Mouse (Mus musculus): Measurements from ENCODE around the gene Gabbr2. TPM values are rescaled to one million over a fixed set of nuclear protein-coding genes. Genes with fewer than 3 reads are reported as not detected.

Gabbr2 gene
- 0.04 TPM in 1 of 2 replicates, not detected in the other for polyA plus RNA-seq (2015; fragmentation: Nextera tagmentation; extraction: Ambion mirVana)

GRCm38 (mm10) chr4:46991016-46991958, at the start of gene Gabbr2:
Gene Gabbr2, minus strand, starts transcription at chr4:46991873.
- Histone ChIP-seq H3K36me3 (no peaks in the 10 kb centered on the region), H3K9me3 (no peaks in the 10 kb centered on the region), H3K27me3 (peaks cover 69% of the 10 kb centered on the region), H3K4me2 (peak within 1 kb of the TSS; percentile 71), H3K27ac (no peak within 1 kb of the TSS), H3K4me1 (peaks cover 9% of the 10 kb centered on the region; the same call in 1 of the 2 replicates), H3K9ac (no peak within 1 kb of the TSS), H3K4me3 (peak within 1 kb of the TSS; percentile 41)
- peak; percentile 21; the same call in 1 of the 2 replicates for ATAC-seq (ENCODE audit: borderline replicate concordance, extremely low read depth, low FRiP score, low TSS enrichment)
- 1% methylated on average over 79 of the region's 134 CpGs for WGBS

GRCm38 (mm10) chr4:47039586-47039985, 47.9 kb upstream of the Gabbr2 start:
- no peak for ATAC-seq (ENCODE audit: borderline replicate concordance, extremely low read depth, low FRiP score, low TSS enrichment)
- Histone ChIP-seq H3K4me1 (no peaks in the 10 kb centered on the region), H3K27me3 (no peaks in the 10 kb centered on the region), H3K9ac (no peak overlapping the region), H3K27ac (no peak overlapping the region), H3K4me2 (no peak overlapping the region), H3K4me3 (no peak overlapping the region), H3K9me3 (no peaks in the 10 kb centered on the region), H3K36me3 (no peaks in the 10 kb centered on the region)
- 87% methylated on average over 10 of the region's 10 CpGs for WGBS

- no peaks in the 10 kb centered on the region for H3K4me1 ChIP-seq
- H3K9ac ChIP-seq, result no peak overlapping the region
- no peaks in the 10 kb centered on the region for H3K27me3 ChIP-seq
- H3K4me2 ChIP-seq, result no peak overlapping the region
- H3K27ac ChIP-seq, result no peak overlapping the region
- H3K9me3 ChIP-seq, result no peaks in the 10 kb centered on the region
- H3K36me3 ChIP-seq, result no peaks in the 10 kb centered on the region
- no peak for ATAC-seq (ENCODE audit: borderline replicate concordance, extremely low read depth, low FRiP score, low TSS enrichment)
- H3K4me3 ChIP-seq, result no peak overlapping the region
- 15% methylated on average over 5 of the region's 5 CpGs for WGBS
These were observed 45.6 kb upstream of the Gabbr2 start for GRCm38 (mm10) chr4:47037321-47037657.

GRCm38 (mm10) chr4:47036486-47037320, 45.0 kb upstream of the Gabbr2 start:
- no peak overlapping the region for H3K4me2 ChIP-seq
- no peaks in the 10 kb centered on the region for H3K36me3 ChIP-seq
- 51% methylated on average over 13 of the region's 13 CpGs for WGBS
- no peak overlapping the region for H3K27ac ChIP-seq
- H3K9ac ChIP-seq, result no peak overlapping the region
- H3K4me3 ChIP-seq, result no peak overlapping the region
- H3K4me1 ChIP-seq, result no peaks in the 10 kb centered on the region
- no peak for ATAC-seq (ENCODE audit: borderline replicate concordance, extremely low read depth, low FRiP score, low TSS enrichment)
- H3K9me3 ChIP-seq, result no peaks in the 10 kb centered on the region
- H3K27me3 ChIP-seq, result no peaks in the 10 kb centered on the region

GRCm38 (mm10) chr4:47035536-47035935, 43.9 kb upstream of the Gabbr2 start:
- H3K4me1 ChIP-seq, result no peaks in the 10 kb centered on the region
- H3K4me2 ChIP-seq, result no peak overlapping the region
- no peak overlapping the region for H3K4me3 ChIP-seq
- no peaks in the 10 kb centered on the region for H3K9me3 ChIP-seq
- H3K27me3 ChIP-seq, result no peaks in the 10 kb centered on the region
- ATAC-seq (ENCODE audit: borderline replicate concordance, extremely low read depth, low FRiP score, low TSS enrichment), result no peak
- no peak overlapping the region for H3K27ac ChIP-seq
- no peak overlapping the region for H3K9ac ChIP-seq
- 71% methylated on average over 14 of the region's 14 CpGs for WGBS
- H3K36me3 ChIP-seq, result no peaks in the 10 kb centered on the region

GRCm38 (mm10) chr4:47032171-47032570, 40.5 kb upstream of the Gabbr2 start:
- no peaks in the 10 kb centered on the region for H3K36me3 ChIP-seq
- no peak for ATAC-seq (ENCODE audit: borderline replicate concordance, extremely low read depth, low FRiP score, low TSS enrichment)
- 76% methylated on average over 8 of the region's 8 CpGs for WGBS

GRCm38 (mm10) chr4:47028791-47029190, 37.1 kb upstream of the Gabbr2 start:
- no peak for ATAC-seq (ENCODE audit: borderline replicate concordance, extremely low read depth, low FRiP score, low TSS enrichment)
- Histone ChIP-seq H3K4me3 (no peak overlapping the region), H3K27me3 (no peaks in the 10 kb centered on the region), H3K4me2 (no peak overlapping the region), H3K9me3 (no peaks in the 10 kb centered on the region), H3K4me1 (no peaks in the 10 kb centered on the region), H3K27ac (no peak overlapping the region), H3K9ac (no peak overlapping the region), H3K36me3 (no peaks in the 10 kb centered on the region)
- WGBS, result 65% methylated on average over 5 of the region's 5 CpGs

More at GRCm38 (mm10) chr4:47032171-47032570, 40.5 kb upstream of the Gabbr2 start:
- Histone ChIP-seq H3K9ac (no peak overlapping the region), H3K4me3 (no peak overlapping the region), H3K9me3 (no peaks in the 10 kb centered on the region), H3K4me1 (no peaks in the 10 kb centered on the region), H3K27ac (no peak overlapping the region), H3K27me3 (no peaks in the 10 kb centered on the region), H3K4me2 (no peak overlapping the region)

GRCm38 (mm10) chr4:47023949-47024348, 32.3 kb upstream of the Gabbr2 start:
- H3K9ac ChIP-seq, result no peak overlapping the region
- no peaks in the 10 kb centered on the region for H3K9me3 ChIP-seq
- no peaks in the 10 kb centered on the region for H3K27me3 ChIP-seq
- ATAC-seq (ENCODE audit: borderline replicate concordance, extremely low read depth, low FRiP score, low TSS enrichment), result no peak
- H3K36me3 ChIP-seq, result no peaks in the 10 kb centered on the region
- H3K4me1 ChIP-seq, result no peaks in the 10 kb centered on the region
- H3K4me2 ChIP-seq, result no peak overlapping the region
- WGBS, result 49% methylated on average over 6 of the region's 6 CpGs
- no peak overlapping the region for H3K27ac ChIP-seq
- no peak overlapping the region for H3K4me3 ChIP-seq

GRCm38 (mm10) chr4:47022804-47023603, 31.3 kb upstream of the Gabbr2 start:
- H3K4me3 ChIP-seq, result no peak overlapping the region
- H3K4me1 ChIP-seq, result no peaks in the 10 kb centered on the region
- H3K4me2 ChIP-seq, result no peak overlapping the region
- H3K9ac ChIP-seq, result no peak overlapping the region
- 61% methylated on average over 10 of the region's 10 CpGs for WGBS
- no peaks in the 10 kb centered on the region for H3K36me3 ChIP-seq
- H3K27ac ChIP-seq, result no peak overlapping the region
- ATAC-seq (ENCODE audit: borderline replicate concordance, extremely low read depth, low FRiP score, low TSS enrichment), result no peak
- no peaks in the 10 kb centered on the region for H3K27me3 ChIP-seq
- no peaks in the 10 kb centered on the region for H3K9me3 ChIP-seq

GRCm38 (mm10) chr4:47020563-47020962, 28.9 kb upstream of the Gabbr2 start:
- no peaks in the 10 kb centered on the region for H3K9me3 ChIP-seq
- ATAC-seq (ENCODE audit: borderline replicate concordance, extremely low read depth, low FRiP score, low TSS enrichment), result no peak
- no peak overlapping the region for H3K4me2 ChIP-seq
- H3K4me1 ChIP-seq, result no peaks in the 10 kb centered on the region
- no peak overlapping the region for H3K4me3 ChIP-seq
- no peaks in the 10 kb centered on the region for H3K27me3 ChIP-seq
- H3K27ac ChIP-seq, result no peak overlapping the region
- WGBS, result 11% methylated on average over 5 of the region's 5 CpGs
- H3K9ac ChIP-seq, result no peak overlapping the region
- no peaks in the 10 kb centered on the region for H3K36me3 ChIP-seq

- Histone ChIP-seq H3K27ac (no peak overlapping the region), H3K27me3 (peaks cover 4% of the 10 kb centered on the region; the same call in 1 of the 2 replicates), H3K9ac (no peak overlapping the region), H3K4me1 (peaks cover 15% of the 10 kb centered on the region), H3K4me3 (no peak overlapping the region), H3K9me3 (no peaks in the 10 kb centered on the region), H3K4me2 (no peak overlapping the region), H3K36me3 (no peaks in the 10 kb centered on the region)
- WGBS, result 25% methylated on average over 3 of the region's 3 CpGs
- no peak for ATAC-seq (ENCODE audit: borderline replicate concordance, extremely low read depth, low FRiP score, low TSS enrichment)
These were observed 23.5 kb upstream of the Gabbr2 start for GRCm38 (mm10) chr4:47015156-47015555.

All from lung, embryonic 15.5 days (tissue).